Mouse (Mus musculus) liver, adult 2 months (tissue): ENCODE data around the gene Fbxo8.

Source experiments
- CTCF ChIP-seq: fragments of 200-500 bp; IDR thresholded peaks from 2 replicates; pipeline ENCODE4 v1.5.1; 2011; ENCODE audit warnings: low read depth, low read length, control low read depth
- POLR2A ChIP-seq: fragments of 200-500 bp; IDR thresholded peaks from 2 replicates; pipeline ENCODE4 v1.6.1; 2011; ENCODE audit warnings: low read length, control low read depth; ENCODE audit not compliant: insufficient read depth; ENCODE audit errors: extremely low read depth

GRCm38 (mm10) chr8:56547866-56548265, 3.0 kb upstream of the Fbxo8 start:
- TF ChIP-seq CTCF, result no peak
- no peak for TF ChIP-seq POLR2A
